Mouse (Mus musculus): ENCODE results near the gene Pla2g12b. TPM values are rescaled to one million over a fixed set of nuclear protein-coding genes. Genes with fewer than 3 reads are reported as not detected.

Gene Pla2g12b
- polyA plus RNA-seq (2014; fragmentation: Nextera tagmentation; extraction: Ambion mirVana) = not detected in 2 replicates

DNA sequence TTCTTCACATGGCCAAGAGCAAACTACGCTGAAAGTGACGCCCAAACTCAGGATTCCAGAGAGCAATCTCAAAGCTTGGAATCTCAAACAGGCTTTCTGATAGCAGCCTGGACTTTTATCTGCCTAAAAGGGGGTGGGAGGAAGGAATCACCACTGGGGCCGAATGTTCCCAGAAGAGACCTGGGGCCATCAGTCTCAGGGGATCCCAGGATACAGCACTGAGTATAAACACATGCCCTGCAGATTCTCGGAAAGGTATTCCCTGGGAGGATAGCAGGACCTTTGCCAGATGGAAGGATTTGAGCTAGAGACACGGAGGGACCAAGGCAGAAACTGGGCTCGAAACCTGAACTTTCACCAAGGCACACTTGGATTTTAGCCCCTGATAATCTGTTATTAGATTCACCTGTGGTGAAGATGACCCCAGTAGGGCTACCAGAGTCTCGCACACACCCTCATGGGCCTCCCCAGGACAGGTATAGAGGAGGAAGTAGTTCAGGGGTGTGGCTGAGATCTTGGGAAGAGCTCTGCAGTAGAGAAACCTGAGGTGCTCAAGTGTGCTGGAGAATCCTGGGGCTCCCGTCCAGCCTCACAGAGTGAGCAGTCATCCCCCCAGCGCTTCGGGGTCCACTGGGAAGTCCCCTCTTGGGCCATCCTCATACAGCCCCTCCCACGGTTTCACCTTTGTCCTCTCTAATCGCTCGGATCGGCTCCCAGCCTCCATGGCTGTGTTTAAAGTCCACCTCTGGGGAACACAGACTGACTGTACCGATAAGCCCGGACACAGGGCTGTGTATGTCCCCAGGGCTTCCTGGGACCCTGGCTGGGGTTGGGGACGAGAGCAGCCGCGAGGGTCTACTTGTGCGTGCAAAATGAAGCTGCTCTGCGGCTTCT lies at the start of gene Pla2g12b:
Gene Pla2g12b (plus strand): TSS at position 762 of the 894 bp plus-strand sequence.
- 81% methylated on average over 21 of the region's 21 CpGs for WGBS
- Histone ChIP-seq H3K4me3 (replicated peaks; ENCODE audit: low read length) (no peak within 1 kb of the TSS), H3K4me2 (replicated peaks) (no peak within 1 kb of the TSS), H3K27ac (no peak within 1 kb of the TSS), H3K4me1 (replicated peaks; ENCODE audit: control insufficient read depth, insufficient read depth, low read length) (no peaks in the 10 kb centered on the region), H3K9ac (no peak within 1 kb of the TSS), H3K36me3 (replicated peaks; ENCODE audit: control insufficient read depth, insufficient read depth) (no peaks in the 10 kb centered on the region), H3K9me3 (ENCODE audit: control insufficient read depth, low read length) (no peaks in the 10 kb centered on the region), H3K27me3 (ENCODE audit: control insufficient read depth, insufficient read depth, low read length) (no peaks in the 10 kb centered on the region)
- DNase-seq (ENCODE audit: low spot score) (no peak), ATAC-seq (ENCODE audit: low FRiP score) (no peak)

DNA sequence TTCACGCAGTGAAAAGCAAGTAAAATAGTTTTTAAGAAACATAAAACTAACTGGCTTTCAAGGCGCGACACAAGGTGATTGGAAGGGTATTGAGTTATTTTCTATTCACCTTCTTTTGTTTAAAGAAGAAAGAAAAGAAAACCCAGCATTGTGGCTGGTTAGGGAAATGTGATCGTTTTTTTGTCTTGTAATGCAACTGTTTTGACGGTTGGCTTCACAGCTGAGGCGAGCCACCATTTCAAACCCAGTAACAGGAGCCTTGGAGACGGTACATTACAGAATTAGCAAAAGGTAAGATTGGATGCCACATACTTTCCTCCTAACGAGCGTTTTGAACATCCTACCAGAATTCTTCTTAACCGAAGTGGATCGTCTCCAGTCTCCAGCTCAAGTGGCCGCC lies 49.3 kb upstream of the Pla2g12b start:
- H3K9ac ChIP-seq = no peak overlapping the region
- no peak overlapping the region for H3K27ac ChIP-seq
- H3K4me2 ChIP-seq (replicated peaks) = no peak overlapping the region
- WGBS = 79% methylated on average over 12 of the region's 12 CpGs
- ATAC-seq (ENCODE audit: low FRiP score) = no peak
- H3K4me3 ChIP-seq (replicated peaks; ENCODE audit: low read length) = no peak overlapping the region
- H3K27me3 ChIP-seq (ENCODE audit: control insufficient read depth, insufficient read depth, low read length) = no peaks in the 10 kb centered on the region
- DNase-seq (ENCODE audit: low spot score) = no peak
- H3K36me3 ChIP-seq (replicated peaks; ENCODE audit: control insufficient read depth, insufficient read depth) = peaks cover 66% of the 10 kb centered on the region
- no peaks in the 10 kb centered on the region for H3K4me1 ChIP-seq (replicated peaks; ENCODE audit: control insufficient read depth, insufficient read depth, low read length)
- H3K9me3 ChIP-seq (ENCODE audit: control insufficient read depth, low read length) = no peaks in the 10 kb centered on the region

DNA sequence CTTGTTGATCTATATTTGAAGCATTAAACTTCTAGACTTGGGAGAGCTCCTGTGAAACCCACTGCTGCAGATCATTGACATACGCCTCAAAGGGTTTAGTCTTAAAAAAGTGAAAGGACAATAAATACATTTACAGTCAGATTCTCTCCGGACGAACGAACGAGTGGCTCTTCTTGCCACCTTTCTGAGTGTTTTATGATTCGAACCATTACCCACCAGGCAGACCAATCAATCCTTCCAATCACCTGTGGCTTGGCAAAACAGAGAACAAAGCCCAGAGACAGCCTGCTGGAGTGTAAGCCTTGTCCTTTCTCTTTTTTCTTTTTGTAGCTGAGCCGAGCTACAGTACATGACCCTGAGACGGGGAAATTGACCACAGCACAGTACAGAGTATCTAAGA lies 48.4 kb upstream of the Pla2g12b start:
- no peaks in the 10 kb centered on the region for H3K27me3 ChIP-seq (ENCODE audit: control insufficient read depth, insufficient read depth, low read length)
- no peak overlapping the region for H3K9ac ChIP-seq
- H3K4me3 ChIP-seq (replicated peaks; ENCODE audit: low read length) = no peak overlapping the region
- WGBS = 79% methylated on average over 8 of the region's 8 CpGs
- no peaks in the 10 kb centered on the region for H3K4me1 ChIP-seq (replicated peaks; ENCODE audit: control insufficient read depth, insufficient read depth, low read length)
- no peak overlapping the region for H3K4me2 ChIP-seq (replicated peaks)
- H3K36me3 ChIP-seq (replicated peaks; ENCODE audit: control insufficient read depth, insufficient read depth) = peaks cover 61% of the 10 kb centered on the region
- no peaks in the 10 kb centered on the region for H3K9me3 ChIP-seq (ENCODE audit: control insufficient read depth, low read length)
- DNase-seq (ENCODE audit: low spot score) = no peak
- ATAC-seq (ENCODE audit: low FRiP score) = no peak
- H3K27ac ChIP-seq = no peak overlapping the region

DNA sequence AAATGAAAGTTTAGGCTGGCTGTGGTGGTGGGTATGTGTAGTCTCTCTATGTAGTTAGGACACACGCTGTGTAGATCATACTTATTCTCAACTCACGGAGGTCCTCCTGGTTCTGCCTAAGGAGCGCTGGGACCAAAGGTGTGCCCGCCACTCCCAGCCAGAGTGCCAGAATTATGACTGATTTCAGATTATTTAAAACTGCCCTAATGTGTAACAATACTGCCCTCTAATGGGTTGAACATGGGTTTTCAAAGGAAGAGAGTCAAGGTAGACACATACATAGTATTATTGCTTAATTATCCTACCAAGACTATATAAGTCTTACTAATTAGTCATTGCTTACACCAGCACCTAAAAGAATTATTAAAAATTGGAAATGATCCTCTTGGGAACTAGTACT lies 44.7 kb upstream of the Pla2g12b start:
- Histone ChIP-seq H3K4me1 (replicated peaks; ENCODE audit: control insufficient read depth, insufficient read depth, low read length) (no peaks in the 10 kb centered on the region), H3K27ac (no peak overlapping the region), H3K4me3 (replicated peaks; ENCODE audit: low read length) (no peak overlapping the region), H3K9me3 (ENCODE audit: control insufficient read depth, low read length) (no peaks in the 10 kb centered on the region), H3K9ac (no peak overlapping the region), H3K27me3 (ENCODE audit: control insufficient read depth, insufficient read depth, low read length) (no peaks in the 10 kb centered on the region), H3K36me3 (replicated peaks; ENCODE audit: control insufficient read depth, insufficient read depth) (peaks cover 49% of the 10 kb centered on the region), H3K4me2 (replicated peaks) (no peak overlapping the region)
- no peak for ATAC-seq (ENCODE audit: low FRiP score)
- DNase-seq (ENCODE audit: low spot score) = no peak
- WGBS = 92% methylated on average over 4 of the region's 4 CpGs

DNA sequence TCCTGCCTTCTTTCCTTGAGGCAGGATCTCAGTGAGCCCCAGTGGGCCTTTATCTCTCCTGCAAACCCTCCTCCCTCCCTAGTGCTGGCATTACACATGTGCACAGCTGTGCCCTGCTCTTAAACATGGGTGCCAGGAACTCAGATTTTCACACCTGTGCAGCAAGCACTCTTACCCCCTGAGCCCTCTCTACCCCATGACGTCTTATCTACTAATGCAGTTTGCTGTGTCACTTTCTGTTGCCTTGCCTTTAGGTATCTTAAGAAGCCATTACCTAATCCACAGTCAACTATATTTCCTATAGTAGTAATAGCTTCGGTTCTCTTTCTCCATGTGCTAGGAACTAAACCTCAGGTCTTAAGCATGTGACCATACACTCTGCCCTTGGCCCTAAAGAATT lies 40.3 kb upstream of the Pla2g12b start:
- Histone ChIP-seq H3K27me3 (ENCODE audit: control insufficient read depth, insufficient read depth, low read length) (no peaks in the 10 kb centered on the region), H3K9me3 (ENCODE audit: control insufficient read depth, low read length) (no peaks in the 10 kb centered on the region), H3K4me1 (replicated peaks; ENCODE audit: control insufficient read depth, insufficient read depth, low read length) (no peaks in the 10 kb centered on the region), H3K9ac (no peak overlapping the region), H3K27ac (no peak overlapping the region), H3K36me3 (replicated peaks; ENCODE audit: control insufficient read depth, insufficient read depth) (peaks cover 65% of the 10 kb centered on the region), H3K4me2 (replicated peaks) (no peak overlapping the region), H3K4me3 (replicated peaks; ENCODE audit: low read length) (no peak overlapping the region)
- WGBS = 93% methylated on average over 2 of the region's 2 CpGs
- ATAC-seq (ENCODE audit: low FRiP score) (no peak), DNase-seq (ENCODE audit: low spot score) (no peak)

DNA sequence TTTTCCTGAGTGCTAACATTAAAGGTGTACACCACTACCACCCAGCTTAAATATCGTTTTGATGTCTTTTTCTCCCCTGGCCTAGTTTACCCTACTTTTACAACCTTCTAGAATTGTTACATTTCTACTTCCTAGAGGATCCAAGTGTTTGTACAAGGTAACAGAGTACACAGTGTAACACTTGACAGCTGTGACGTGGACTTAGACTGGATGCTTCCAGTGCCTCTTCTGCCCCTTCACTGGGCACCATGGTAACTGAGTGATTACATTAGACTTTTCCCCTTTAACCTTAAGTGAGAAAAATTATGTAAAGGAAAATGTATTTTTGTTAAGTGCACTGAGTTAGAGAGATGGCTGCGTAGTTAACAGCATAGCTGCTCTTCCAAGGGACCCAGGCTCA lies 38.9 kb upstream of the Pla2g12b start:
- DNase-seq (ENCODE audit: low spot score) (no peak), ATAC-seq (ENCODE audit: low FRiP score) (no peak)
- no peak overlapping the region for H3K9ac ChIP-seq
- no peaks in the 10 kb centered on the region for H3K9me3 ChIP-seq (ENCODE audit: control insufficient read depth, low read length)
- H3K27ac ChIP-seq = no peak overlapping the region
- peaks cover 76% of the 10 kb centered on the region for H3K36me3 ChIP-seq (replicated peaks; ENCODE audit: control insufficient read depth, insufficient read depth)
- H3K27me3 ChIP-seq (ENCODE audit: control insufficient read depth, insufficient read depth, low read length) = no peaks in the 10 kb centered on the region
- H3K4me2 ChIP-seq (replicated peaks) = no peak overlapping the region
- H3K4me1 ChIP-seq (replicated peaks; ENCODE audit: control insufficient read depth, insufficient read depth, low read length) = no peaks in the 10 kb centered on the region
- WGBS = 95% methylated on average over 3 of the region's 3 CpGs
- no peak overlapping the region for H3K4me3 ChIP-seq (replicated peaks; ENCODE audit: low read length)

DNA sequence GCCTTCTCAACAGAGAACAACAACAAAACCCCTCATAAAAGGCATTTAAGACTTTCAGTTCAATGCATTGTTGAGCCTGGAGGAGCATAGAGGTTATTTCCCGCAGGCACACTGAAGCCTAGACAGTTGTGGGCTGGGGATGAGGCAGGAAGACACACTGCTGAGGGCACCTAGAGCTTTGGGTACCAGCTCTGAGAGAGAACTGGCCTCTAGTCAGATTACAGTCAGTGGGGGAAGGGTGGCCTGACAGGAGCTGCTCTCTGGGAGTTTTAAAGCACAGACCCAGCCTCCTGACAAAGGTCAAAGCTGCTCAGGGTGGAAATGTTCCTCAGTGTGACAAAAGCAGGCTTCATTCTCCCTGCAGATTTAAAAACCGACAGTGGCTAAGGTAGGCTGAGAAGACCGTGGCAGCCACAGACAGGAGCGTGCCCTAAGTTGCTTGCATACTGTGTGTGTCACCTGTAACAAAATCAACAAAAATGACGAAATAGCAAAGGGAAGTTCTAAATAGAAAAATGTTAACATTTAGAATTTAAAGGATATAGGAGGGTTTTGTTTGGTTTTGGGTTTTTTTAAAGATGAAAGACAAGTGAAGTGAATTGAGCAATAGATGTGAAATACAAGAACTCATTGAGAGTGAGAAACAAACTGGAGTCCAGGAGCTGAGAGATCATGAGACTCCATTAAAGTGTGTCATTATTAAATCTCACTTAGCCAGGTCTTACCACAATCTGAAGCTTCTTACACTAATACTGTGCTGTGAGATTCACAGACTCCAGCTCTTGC lies 37.5 kb upstream of the Pla2g12b start:
- whole genome bisulfite sequencing = 85% methylated on average over 5 of the region's 5 CpGs
- Histone ChIP-seq H3K9me3 (ENCODE audit: control insufficient read depth, low read length) (no peaks in the 10 kb centered on the region), H3K9ac (no peak overlapping the region), H3K27ac (no peak overlapping the region), H3K27me3 (ENCODE audit: control insufficient read depth, insufficient read depth, low read length) (no peaks in the 10 kb centered on the region), H3K4me3 (replicated peaks; ENCODE audit: low read length) (no peak overlapping the region), H3K4me1 (replicated peaks; ENCODE audit: control insufficient read depth, insufficient read depth, low read length) (no peaks in the 10 kb centered on the region), H3K4me2 (replicated peaks) (no peak overlapping the region), H3K36me3 (replicated peaks; ENCODE audit: control insufficient read depth, insufficient read depth) (peaks cover 91% of the 10 kb centered on the region)
- ATAC-seq (ENCODE audit: low FRiP score) (no peak), DNase-seq (ENCODE audit: low spot score) (no peak)

DNA sequence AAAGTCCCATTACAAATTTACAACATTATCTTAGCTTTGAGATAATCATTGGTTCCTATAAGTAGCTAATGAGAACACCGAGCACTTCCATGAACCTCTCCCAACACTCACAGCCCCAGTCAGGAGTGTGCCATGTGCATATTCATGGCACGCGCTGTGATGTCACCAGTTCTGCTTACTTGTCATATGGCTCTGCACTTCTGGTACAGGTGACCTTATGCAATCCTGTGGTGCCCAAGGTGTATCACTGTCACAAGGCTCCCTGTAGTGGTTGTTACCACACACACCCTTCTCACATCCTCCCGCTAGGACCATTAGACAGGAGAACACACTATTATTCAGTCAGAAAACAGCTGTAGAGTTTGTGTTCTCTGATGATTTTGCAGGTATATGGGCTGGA lies 36.7 kb upstream of the Pla2g12b start:
- DNase-seq (ENCODE audit: low spot score) = no peak
- Histone ChIP-seq H3K9ac (no peak overlapping the region), H3K27ac (no peak overlapping the region), H3K4me1 (replicated peaks; ENCODE audit: control insufficient read depth, insufficient read depth, low read length) (no peaks in the 10 kb centered on the region), H3K36me3 (replicated peaks; ENCODE audit: control insufficient read depth, insufficient read depth) (peaks cover 95% of the 10 kb centered on the region), H3K27me3 (ENCODE audit: control insufficient read depth, insufficient read depth, low read length) (no peaks in the 10 kb centered on the region), H3K4me3 (replicated peaks; ENCODE audit: low read length) (no peak overlapping the region), H3K4me2 (replicated peaks) (no peak overlapping the region), H3K9me3 (ENCODE audit: control insufficient read depth, low read length) (no peaks in the 10 kb centered on the region)
- over 99% methylated on average over 4 of the region's 4 CpGs for WGBS
- ATAC-seq (ENCODE audit: low FRiP score) = no peak

DNA sequence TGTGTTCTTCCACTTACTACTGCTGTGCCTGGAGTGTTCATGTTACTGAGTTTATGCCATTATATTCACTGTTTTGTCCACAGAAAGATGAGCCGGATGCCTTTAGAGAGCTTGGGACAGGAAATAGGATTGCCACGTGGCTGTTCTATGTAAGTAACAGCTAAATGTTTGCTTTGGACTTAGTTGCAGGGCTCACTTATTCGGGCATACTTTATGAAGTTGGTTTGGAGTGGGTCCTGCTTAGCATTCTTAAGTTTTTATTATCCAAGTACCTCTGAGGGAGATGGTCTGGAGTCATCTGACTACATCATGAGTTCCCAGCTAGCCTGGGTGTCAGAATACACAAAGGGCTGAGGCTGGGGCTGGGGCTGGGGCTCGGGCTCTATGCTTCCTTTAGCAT lies 36.3 kb upstream of the Pla2g12b start:
- Histone ChIP-seq H3K27me3 (ENCODE audit: control insufficient read depth, insufficient read depth, low read length) (no peaks in the 10 kb centered on the region), H3K4me2 (replicated peaks) (no peak overlapping the region), H3K9me3 (ENCODE audit: control insufficient read depth, low read length) (no peaks in the 10 kb centered on the region), H3K9ac (no peak overlapping the region), H3K36me3 (replicated peaks; ENCODE audit: control insufficient read depth, insufficient read depth) (peaks cover 91% of the 10 kb centered on the region), H3K27ac (no peak overlapping the region), H3K4me1 (replicated peaks; ENCODE audit: control insufficient read depth, insufficient read depth, low read length) (no peaks in the 10 kb centered on the region), H3K4me3 (replicated peaks; ENCODE audit: low read length) (no peak overlapping the region)
- DNase-seq (ENCODE audit: low spot score) = no peak
- no peak for ATAC-seq (ENCODE audit: low FRiP score)
- 87% methylated on average over 4 of the region's 4 CpGs for WGBS

Data from hindbrain, embryonic 14.5 days (tissue).